Mouse (Mus musculus) hindbrain, embryonic 13.5 days (tissue): Measurements from ENCODE around the gene Pde4b. TPM values are rescaled to one million over a fixed set of nuclear protein-coding genes. Genes with fewer than 3 reads are reported as not detected.

ENCODE experiments used
- ATAC-seq: fragments of 200-750 bp; cut with Nextera tagmentation; 2 replicates; pipeline ENCODE4 v1.8.0; 2017; ENCODE audit warnings: moderate TSS enrichment; ENCODE audit not compliant: low FRiP score
- H3K27ac ChIP-seq: fragments of 300-500 bp; sonication (generic); 2 replicates; pipeline ENCODE4 v1.5.1; 2015; ENCODE audit warnings: inconsistent platforms, mild to moderate bottlenecking, moderate library complexity
- H3K27me3 ChIP-seq: fragments of 300-500 bp; sonication (generic); 2 replicates; pipeline ENCODE4 v1.6.1; 2015; ENCODE audit warnings: mild to moderate bottlenecking, inconsistent platforms
- H3K36me3 ChIP-seq: fragments of 300-500 bp; sonication (generic); 2 replicates; pipeline ENCODE4 v1.6.1; 2015; ENCODE audit warnings: mild to moderate bottlenecking, inconsistent platforms
- H3K4me1 ChIP-seq: fragments of 300-500 bp; sonication (generic); replicated peaks from 2 replicates; pipeline ENCODE4 v1.6.1; 2015; ENCODE audit warnings: inconsistent platforms
- H3K4me2 ChIP-seq: fragments of 300-500 bp; sonication (generic); 2 replicates; pipeline ENCODE4 v1.6.1; 2015; ENCODE audit warnings: inconsistent platforms, mild to moderate bottlenecking, moderate library complexity
- H3K4me3 ChIP-seq: fragments of 300-500 bp; sonication (generic); 2 replicates; pipeline ENCODE4 v1.5.1; 2015; ENCODE audit warnings: mild to moderate bottlenecking, inconsistent platforms
- H3K9ac ChIP-seq: fragments of 300-500 bp; sonication (generic); 2 replicates; pipeline ENCODE4 v1.6.1; 2015; ENCODE audit warnings: mild to moderate bottlenecking, inconsistent platforms
- H3K9me3 ChIP-seq: fragments of 300-500 bp; sonication (generic); 2 replicates; pipeline ENCODE4 v1.6.1; 2016; ENCODE audit warnings: inconsistent platforms
- WGBS: fragments of 180-500 bp; shearing (Covaris S2); methylation state at CpG from one replicate; pipeline ENCODE4 v1.1.7; 2015; 5-methylcytosine and 5-hydroxymethylcytosine counted together
- polyA plus RNA-seq: library from polyadenylated mRNA; unstranded; fragments of >200 nt; fragmentation: Nextera tagmentation; extraction: Ambion mirVana; gene quantifications from 2 replicates; pipeline ENCODE4 v1.2.1, GENCODE M21; 2015

Gene Pde4b
- polyA plus RNA-seq, 1 experiment from 2014 or later, result 27.0 TPM

DNA sequence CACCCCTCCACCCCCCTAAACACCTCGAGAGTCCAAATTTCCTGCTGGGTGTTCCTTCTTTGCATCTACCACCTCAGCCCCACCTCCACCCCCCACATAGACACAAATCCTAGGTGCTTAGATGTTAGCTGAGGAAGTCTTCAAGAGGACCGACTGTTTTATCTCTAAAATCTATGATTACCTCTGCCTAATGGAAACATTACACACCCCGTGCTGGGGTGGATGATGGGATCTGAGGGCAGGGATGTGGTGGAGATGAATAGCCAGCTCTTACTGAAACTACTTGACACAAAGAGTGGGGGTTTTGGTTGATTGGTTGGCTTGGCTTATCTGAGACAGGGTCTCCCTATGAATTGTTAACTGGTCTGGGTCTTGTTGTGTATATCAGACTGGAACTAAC, 471.0 kb downstream of the Pde4b start:
- no peaks in the 10 kb centered on the region for H3K4me1 ChIP-seq
- ATAC-seq, result no peak
- no peaks in the 10 kb centered on the region for H3K27me3 ChIP-seq
- no peaks in the 10 kb centered on the region for H3K36me3 ChIP-seq
- no peak overlapping the region for H3K27ac ChIP-seq
- no peak overlapping the region for H3K4me3 ChIP-seq
- H3K9ac ChIP-seq, result no peak overlapping the region
- no peaks in the 10 kb centered on the region for H3K9me3 ChIP-seq
- 75% methylated on average over 3 of the region's 3 CpGs for WGBS
- H3K4me2 ChIP-seq, result no peak overlapping the region

DNA sequence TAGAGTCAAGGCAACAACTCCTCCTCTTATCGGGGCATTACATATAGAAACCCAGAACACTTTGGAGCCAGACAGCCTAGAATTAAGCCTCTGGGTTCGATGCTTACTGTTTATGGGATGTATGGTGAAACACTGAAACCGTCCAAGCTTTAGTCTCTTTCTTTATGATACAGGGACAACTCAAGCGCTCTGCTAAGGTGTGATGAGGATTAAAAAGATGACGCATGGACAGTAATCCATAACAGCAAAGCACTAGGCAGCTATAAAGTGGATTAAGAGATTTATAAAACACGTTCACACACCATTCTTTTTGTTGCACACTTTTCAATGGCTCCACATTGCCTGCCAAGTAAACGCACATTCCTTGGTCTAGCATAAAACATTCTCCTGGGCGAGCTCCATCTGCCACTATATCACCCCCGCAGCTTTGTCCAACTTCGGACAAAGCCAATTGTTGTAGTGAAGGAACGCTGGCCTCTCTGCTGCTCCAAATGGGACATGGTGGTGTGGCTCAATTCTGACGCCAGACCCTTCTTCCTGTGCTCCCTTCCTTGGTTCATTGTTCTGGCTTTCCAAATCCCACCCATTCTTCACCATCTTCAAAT, 473.4 kb downstream of the Pde4b start:
- no peaks in the 10 kb centered on the region for H3K27me3 ChIP-seq
- WGBS, result 73% methylated on average over 12 of the region's 12 CpGs
- no peak overlapping the region for H3K27ac ChIP-seq

DNA sequence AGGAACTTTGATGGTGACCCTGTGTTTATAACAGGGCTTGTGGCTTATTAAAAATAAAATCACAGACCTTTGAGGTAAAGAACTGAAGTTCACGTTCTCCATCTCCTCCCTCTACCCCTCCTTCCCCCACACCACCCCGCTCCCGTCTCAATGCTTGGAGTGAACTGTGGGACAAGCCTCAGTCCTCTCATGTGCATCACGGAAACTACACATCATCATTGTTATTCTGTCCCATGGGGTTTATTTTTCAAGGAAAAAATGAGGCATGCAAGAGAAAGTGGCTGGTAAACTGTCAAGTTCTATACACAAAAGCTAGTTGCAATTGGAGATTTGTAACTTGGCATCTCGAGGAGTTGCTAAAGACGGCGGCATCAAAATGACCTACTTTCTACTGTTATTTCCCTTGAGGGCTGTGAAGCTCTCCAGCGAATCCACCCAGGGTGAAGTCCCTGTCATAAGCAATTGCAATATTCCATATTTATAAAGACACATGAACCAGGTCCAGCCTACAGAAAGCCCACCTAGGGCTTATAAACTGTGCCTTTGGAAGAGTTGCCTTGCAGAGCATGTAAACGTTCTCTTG, 476.0 kb downstream of the Pde4b start:
- Histone ChIP-seq H3K4me2 (no peak overlapping the region), H3K4me3 (no peak overlapping the region), H3K9me3 (no peaks in the 10 kb centered on the region), H3K27ac (no peak overlapping the region), H3K36me3 (no peaks in the 10 kb centered on the region), H3K27me3 (peaks cover 5% of the 10 kb centered on the region; the same call in 1 of the 2 replicates), H3K9ac (no peak overlapping the region), H3K4me1 (peaks cover 17% of the 10 kb centered on the region)
- WGBS, result 81% methylated on average over 9 of the region's 9 CpGs
- no peak for ATAC-seq

More for the DNA sequence above, 473.4 kb downstream of the Pde4b start:
- peaks cover 1% of the 10 kb centered on the region; the same call in 1 of the 2 replicates for H3K4me1 ChIP-seq
- no peak overlapping the region for H3K4me2 ChIP-seq
- no peak overlapping the region for H3K4me3 ChIP-seq
- H3K9ac ChIP-seq, result no peak overlapping the region
- no peaks in the 10 kb centered on the region for H3K9me3 ChIP-seq
- ATAC-seq, result no peak
- no peaks in the 10 kb centered on the region for H3K36me3 ChIP-seq

DNA sequence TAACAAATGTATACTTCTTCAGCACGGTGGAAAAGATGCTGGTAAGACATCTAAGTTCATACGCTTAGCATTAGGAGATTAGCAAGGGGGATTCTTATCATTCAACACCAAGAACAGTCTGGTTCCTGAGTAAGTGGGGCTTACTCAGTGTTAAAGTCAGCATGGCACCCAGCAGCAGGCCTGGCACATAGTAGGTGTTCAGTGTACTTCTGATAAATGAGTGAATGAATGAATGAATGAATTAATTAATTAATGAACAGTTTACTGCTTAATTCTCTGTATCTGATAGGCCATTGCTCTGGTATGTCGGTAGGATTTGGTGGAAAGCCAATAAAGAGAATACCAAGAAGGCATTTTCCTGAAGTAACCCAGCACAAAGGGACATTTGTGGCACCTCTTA, 476.9 kb downstream of the Pde4b start:
- H3K4me1 ChIP-seq, result peaks cover 27% of the 10 kb centered on the region
- no peaks in the 10 kb centered on the region for H3K36me3 ChIP-seq
- no peak overlapping the region for H3K9ac ChIP-seq
- H3K27ac ChIP-seq, result no peak overlapping the region
- no peak for ATAC-seq
- H3K9me3 ChIP-seq, result no peaks in the 10 kb centered on the region
- H3K4me3 ChIP-seq, result no peak overlapping the region
- H3K4me2 ChIP-seq, result no peak overlapping the region
- H3K27me3 ChIP-seq, result peaks cover 5% of the 10 kb centered on the region; the same call in 1 of the 2 replicates
- WGBS, result 90% methylated on average over 3 of the region's 3 CpGs

DNA sequence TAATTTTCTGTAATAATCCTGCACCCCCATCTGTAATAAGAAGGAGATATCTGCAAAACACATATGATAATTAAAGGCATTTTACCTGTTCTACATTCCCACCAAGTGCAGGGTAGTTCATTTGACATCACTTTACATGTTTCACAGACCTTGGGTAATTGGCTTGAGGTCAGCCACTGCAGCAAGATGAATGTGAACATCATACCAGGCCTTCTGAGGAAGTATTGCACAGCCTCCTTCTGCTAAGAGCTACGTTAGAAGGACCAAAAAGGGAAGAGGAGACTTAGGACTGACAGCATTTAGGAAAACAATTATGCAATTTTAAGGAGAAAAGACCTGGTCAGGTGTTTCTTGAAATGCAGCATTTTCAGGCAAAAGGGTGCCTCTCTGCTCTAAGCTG, 479.1 kb downstream of the Pde4b start:
- Histone ChIP-seq H3K36me3 (no peaks in the 10 kb centered on the region), H3K4me3 (no peak overlapping the region), H3K4me1 (peaks cover 43% of the 10 kb centered on the region), H3K9ac (no peak overlapping the region), H3K4me2 (no peak overlapping the region), H3K9me3 (no peaks in the 10 kb centered on the region), H3K27ac (no peak overlapping the region), H3K27me3 (peaks cover 9% of the 10 kb centered on the region)
- ATAC-seq, result no peak
- WGBS, result 7% methylated on average over 1 of the region's 1 CpGs

DNA sequence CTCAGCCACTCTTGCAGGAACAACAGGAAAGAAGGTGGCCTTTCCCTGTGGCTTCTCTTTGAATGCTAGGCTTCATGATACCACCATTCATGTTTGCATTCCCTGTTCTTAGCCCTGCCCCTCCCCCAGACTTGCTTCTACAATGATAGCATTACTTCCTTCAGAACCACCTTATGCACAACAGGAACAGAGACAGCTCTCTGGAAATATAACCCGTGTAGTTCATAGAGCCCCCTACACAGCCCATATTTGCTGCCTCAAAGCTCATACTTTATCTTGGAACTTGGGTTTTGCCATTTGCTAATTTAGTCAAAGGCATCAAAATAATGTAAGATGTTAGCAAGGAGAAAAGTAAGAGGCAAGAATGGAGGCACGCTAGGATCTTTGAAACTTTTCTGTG, 479.8 kb downstream of the Pde4b start:
- Histone ChIP-seq H3K4me3 (no peak overlapping the region), H3K27me3 (peaks cover 13% of the 10 kb centered on the region), H3K9me3 (no peaks in the 10 kb centered on the region), H3K4me2 (no peak overlapping the region), H3K27ac (no peak overlapping the region), H3K36me3 (no peaks in the 10 kb centered on the region), H3K4me1 (peaks cover 43% of the 10 kb centered on the region), H3K9ac (no peak overlapping the region)
- WGBS, result 47% methylated on average over 2 of the region's 2 CpGs
- no peak for ATAC-seq

DNA sequence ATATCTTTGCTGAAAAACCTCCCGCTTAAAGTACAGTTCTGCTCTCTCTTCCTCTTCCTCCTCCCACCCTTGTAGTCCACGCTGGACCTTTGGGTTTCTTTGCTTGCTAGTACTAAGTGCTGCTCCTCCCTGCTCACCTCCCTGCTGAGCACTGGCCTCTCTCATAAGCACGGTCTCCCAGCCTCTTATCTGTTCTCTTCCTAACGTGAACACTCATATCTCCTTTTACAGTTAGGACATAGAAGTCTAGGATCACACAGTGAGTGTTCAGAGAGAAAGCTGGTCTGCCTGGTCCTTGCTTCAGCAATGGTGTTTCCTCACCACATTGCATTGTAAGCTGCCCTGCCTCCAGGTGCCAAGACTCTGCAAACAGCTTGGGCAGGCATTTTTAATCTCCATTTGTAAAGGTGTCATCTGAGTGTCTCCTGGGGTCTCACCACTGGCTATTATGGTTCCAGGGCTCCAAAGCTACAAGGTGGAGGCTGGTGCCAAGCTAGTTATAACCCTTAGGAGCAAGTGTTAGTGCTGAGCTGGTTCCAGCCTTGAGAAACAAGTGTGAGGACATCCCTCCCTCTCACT, 480.4 kb downstream of the Pde4b start:
- no peak overlapping the region for H3K27ac ChIP-seq
- WGBS, result 24% methylated on average over 4 of the region's 4 CpGs
- no peaks in the 10 kb centered on the region for H3K36me3 ChIP-seq
- no peak for ATAC-seq
- H3K4me3 ChIP-seq, result no peak overlapping the region
- H3K4me1 ChIP-seq, result peaks cover 43% of the 10 kb centered on the region
- no peak overlapping the region for H3K9ac ChIP-seq
- no peak overlapping the region for H3K4me2 ChIP-seq
- peaks cover 13% of the 10 kb centered on the region for H3K27me3 ChIP-seq
- no peaks in the 10 kb centered on the region for H3K9me3 ChIP-seq

DNA sequence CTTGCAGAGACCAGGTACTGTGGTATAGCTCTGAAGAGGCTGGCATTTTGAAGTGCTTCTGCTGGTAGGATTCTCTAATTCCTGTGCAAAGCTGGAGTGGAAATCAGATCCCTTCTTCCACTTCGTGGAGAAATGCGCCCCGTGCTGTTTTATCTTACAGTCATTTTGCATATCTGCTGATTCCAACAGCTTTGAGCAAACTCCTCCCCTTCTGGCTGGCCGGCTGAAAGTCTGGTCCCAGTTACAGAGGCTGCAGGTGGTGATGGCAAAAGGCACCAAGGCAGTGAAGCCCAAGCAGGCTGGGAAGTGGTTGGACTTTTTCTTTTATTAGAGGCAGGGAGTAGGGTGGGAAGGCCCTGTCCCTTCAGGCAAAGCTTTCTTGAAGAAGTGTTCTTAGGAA, 481.2 kb downstream of the Pde4b start:
- no peaks in the 10 kb centered on the region for H3K36me3 ChIP-seq
- 8% methylated on average over 4 of the region's 4 CpGs for WGBS
- H3K4me3 ChIP-seq, result no peak overlapping the region
- H3K9me3 ChIP-seq, result no peaks in the 10 kb centered on the region
- peaks cover 43% of the 10 kb centered on the region for H3K4me1 ChIP-seq
- H3K27me3 ChIP-seq, result peaks cover 13% of the 10 kb centered on the region
- no peak overlapping the region for H3K4me2 ChIP-seq
- no peak for ATAC-seq
- H3K9ac ChIP-seq, result no peak overlapping the region
- peak overlapping the region; percentile 26; the same call in 1 of the 2 replicates for H3K27ac ChIP-seq

DNA sequence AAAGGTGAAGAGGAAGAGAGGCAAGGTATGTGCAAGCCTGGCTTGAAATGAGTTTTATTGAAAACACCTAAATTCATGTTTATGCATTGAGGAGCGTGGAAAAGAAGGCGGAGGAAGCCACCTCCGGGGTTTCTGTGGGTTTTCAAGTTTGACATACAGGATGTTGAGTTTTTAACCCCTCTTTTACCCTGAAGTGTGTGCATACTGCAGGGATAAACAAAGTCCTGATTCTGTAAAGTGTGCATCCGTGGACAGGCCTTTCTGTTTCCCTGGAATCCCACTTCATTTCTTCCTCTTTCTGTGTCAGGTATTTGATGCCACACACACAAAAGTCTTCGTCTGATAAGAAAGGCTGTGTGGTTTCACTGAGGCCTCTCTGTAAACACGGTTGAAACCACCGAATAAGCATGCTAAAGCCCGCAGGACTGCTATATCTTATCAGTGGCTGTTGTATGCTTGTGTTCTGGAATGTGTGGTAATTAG, 481.8 kb downstream of the Pde4b start:
- H3K9me3 ChIP-seq, result no peaks in the 10 kb centered on the region
- no peak overlapping the region for H3K4me2 ChIP-seq
- no peak overlapping the region for H3K9ac ChIP-seq
- no peak for ATAC-seq
- H3K27ac ChIP-seq, result no peak overlapping the region
- H3K27me3 ChIP-seq, result peaks cover 13% of the 10 kb centered on the region
- peaks cover 43% of the 10 kb centered on the region for H3K4me1 ChIP-seq
- H3K36me3 ChIP-seq, result no peaks in the 10 kb centered on the region
- no peak overlapping the region for H3K4me3 ChIP-seq
- WGBS, result 25% methylated on average over 8 of the region's 8 CpGs

DNA sequence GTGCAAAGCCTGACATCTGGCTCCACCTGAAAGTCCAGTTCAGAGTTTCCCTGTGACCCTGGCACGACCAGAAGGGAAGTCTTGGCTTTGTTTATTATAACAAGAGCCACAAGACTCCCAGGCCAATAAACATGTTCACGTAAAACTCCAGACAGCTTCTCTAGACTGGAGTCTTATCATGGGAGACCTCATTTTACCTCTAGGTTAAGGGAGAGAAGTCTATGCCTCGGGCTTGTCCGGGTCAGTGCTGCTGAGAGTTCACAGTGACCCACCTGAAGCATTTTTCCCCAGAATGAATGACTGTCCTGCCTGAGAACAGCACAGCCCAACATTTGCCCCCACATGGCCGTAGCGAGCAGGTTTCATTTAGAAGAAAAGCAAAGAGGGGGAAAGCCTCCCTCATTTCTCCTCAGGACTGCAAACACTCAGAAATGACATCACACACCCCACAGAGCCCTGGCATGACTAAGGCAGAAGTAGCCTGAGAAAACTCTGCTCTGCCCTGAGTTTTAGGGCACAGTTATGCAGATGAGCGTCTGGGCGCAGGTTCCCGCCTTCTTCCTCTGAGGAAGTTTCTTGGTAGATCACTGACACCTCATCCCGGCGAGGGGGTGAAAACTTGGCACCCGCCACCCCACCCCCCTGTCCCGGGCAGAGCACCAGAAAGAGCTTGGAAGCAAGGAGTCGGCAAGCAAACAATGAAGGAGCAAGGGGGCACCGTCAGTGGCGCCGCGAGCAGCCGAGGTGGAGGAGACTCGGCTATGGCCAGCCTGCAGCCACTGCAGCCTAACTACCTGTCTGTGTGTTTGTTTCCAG, 482.8 kb downstream of the Pde4b start:
- Histone ChIP-seq H3K9me3 (no peaks in the 10 kb centered on the region), H3K36me3 (no peaks in the 10 kb centered on the region), H3K4me2 (peak overlapping the region; percentile 81), H3K27me3 (peaks cover 13% of the 10 kb centered on the region), H3K4me3 (peak overlapping the region; percentile 45), H3K9ac (peak overlapping the region; percentile 55), H3K4me1 (peaks cover 43% of the 10 kb centered on the region), H3K27ac (peak overlapping the region; percentile 67)
- ATAC-seq, result peak; percentile 76
- WGBS, result under 1% methylated on average over 20 of the region's 20 CpGs

DNA sequence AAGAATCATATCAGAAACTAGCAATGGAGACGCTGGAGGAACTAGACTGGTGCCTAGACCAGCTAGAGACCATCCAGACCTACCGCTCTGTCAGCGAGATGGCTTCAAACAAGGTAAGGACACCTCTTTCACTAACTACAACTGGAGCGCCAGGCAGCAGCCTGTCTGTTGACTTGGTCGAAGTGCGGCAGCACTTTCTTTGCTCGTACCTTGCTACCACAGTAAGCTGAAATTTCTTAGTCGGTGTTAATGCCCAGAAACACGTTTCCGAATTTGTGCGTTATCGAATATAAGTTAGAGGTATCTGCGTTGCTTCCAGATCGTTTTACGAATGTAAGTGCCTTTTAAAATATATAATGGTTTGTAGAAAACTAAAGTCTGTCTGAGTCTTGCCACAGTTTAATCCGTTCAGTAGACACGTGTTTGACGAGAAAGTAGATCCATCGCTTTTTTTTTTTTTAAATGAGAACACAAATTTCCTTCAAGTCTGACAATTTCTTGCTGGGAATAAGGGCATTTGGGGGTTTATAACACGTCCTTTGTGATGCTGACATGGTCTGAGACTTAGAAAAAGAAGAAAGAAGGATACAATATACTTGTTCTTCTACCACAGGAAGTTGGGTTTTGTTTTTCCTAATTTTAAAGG, 483.5 kb downstream of the Pde4b start:
- peaks cover 13% of the 10 kb centered on the region for H3K27me3 ChIP-seq
- H3K4me2 ChIP-seq, result peak overlapping the region; percentile 81
- H3K4me1 ChIP-seq, result peaks cover 41% of the 10 kb centered on the region
- no peaks in the 10 kb centered on the region for H3K36me3 ChIP-seq
- ATAC-seq, result no peak; the same call in 1 of the 2 replicates
- no peaks in the 10 kb centered on the region for H3K9me3 ChIP-seq
- 7% methylated on average over 20 of the region's 20 CpGs for WGBS
- H3K9ac ChIP-seq, result peak overlapping the region; percentile 55
- peak overlapping the region; percentile 45 for H3K4me3 ChIP-seq
- H3K27ac ChIP-seq, result peak overlapping the region; percentile 67; the same call in 1 of the 2 replicates

DNA sequence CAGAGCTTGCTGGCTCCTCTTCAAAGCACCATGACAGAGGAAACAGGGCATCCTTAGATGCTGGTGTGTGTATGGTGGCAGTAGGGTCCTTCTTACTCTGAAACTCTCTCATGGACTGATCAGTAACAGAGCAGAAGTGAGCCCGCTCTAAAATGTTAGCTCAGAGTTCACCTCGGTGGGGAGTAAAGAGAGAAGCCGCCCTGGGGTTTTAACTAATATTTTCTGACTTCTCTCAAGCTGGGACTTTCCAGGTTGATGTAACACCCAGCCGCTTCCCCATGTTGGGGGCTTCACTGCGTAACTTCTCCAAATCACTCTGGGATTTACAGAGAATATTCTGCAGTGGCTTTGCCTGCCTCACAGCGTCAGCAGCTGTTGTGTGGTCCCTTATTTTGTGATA, 484.7 kb downstream of the Pde4b start:
- 76% methylated on average over 6 of the region's 6 CpGs for WGBS

More for the DNA sequence above, 484.7 kb downstream of the Pde4b start:
- no peak for ATAC-seq
- no peaks in the 10 kb centered on the region for H3K36me3 ChIP-seq
- H3K4me2 ChIP-seq, result peak overlapping the region; percentile 32
- peaks cover 13% of the 10 kb centered on the region for H3K27me3 ChIP-seq
- H3K9ac ChIP-seq, result no peak overlapping the region
- H3K4me3 ChIP-seq, result peak overlapping the region; percentile 9; the same call in 1 of the 2 replicates
- H3K9me3 ChIP-seq, result no peaks in the 10 kb centered on the region
- H3K4me1 ChIP-seq, result peaks cover 34% of the 10 kb centered on the region
- no peak overlapping the region for H3K27ac ChIP-seq
